Mouse (Mus musculus) ES-Bruce4 (cell line): Measurements from ENCODE around the gene Krtap21-1. TPM values are rescaled to one million over a fixed set of nuclear protein-coding genes. Genes with fewer than 3 reads are reported as not detected.

Experiments
- H3K27ac ChIP-seq: 2 replicates; pipeline ENCODE4 v1.5.1; 2012; ENCODE audit warnings: low read length, inconsistent platforms; ENCODE audit not compliant: insufficient read depth
- H3K27me3 ChIP-seq: 2 replicates; pipeline ENCODE4 v1.6.1; 2012; ENCODE audit warnings: mild to moderate bottlenecking, low read length, inconsistent platforms; ENCODE audit not compliant: control insufficient read depth, poor library complexity, insufficient read depth, severe bottlenecking
- H3K36me3 ChIP-seq: 2 replicates; pipeline ENCODE4 v1.6.1; 2012; ENCODE audit warnings: inconsistent platforms, mild to moderate bottlenecking, low read length, moderate library complexity; ENCODE audit not compliant: control insufficient read depth, poor library complexity, insufficient read depth, severe bottlenecking
- H3K4me1 ChIP-seq: one replicate; pipeline ENCODE4 v1.8.1; 2011; ENCODE audit warnings: low read length; ENCODE audit not compliant: control insufficient read depth, insufficient read depth
- H3K4me3 ChIP-seq: 2 replicates; pipeline ENCODE4 v1.5.1; 2011; ENCODE audit warnings: low read depth, mild to moderate bottlenecking, low read length
- H3K9ac ChIP-seq: 2 replicates; pipeline ENCODE4 v1.6.1; 2012; ENCODE audit warnings: low read depth, mild to moderate bottlenecking, inconsistent platforms; ENCODE audit not compliant: poor library complexity, severe bottlenecking
- H3K9me3 ChIP-seq: replicated peaks from 2 replicates; pipeline ENCODE4 v1.6.1; 2012; ENCODE audit warnings: mild to moderate bottlenecking, low read length, inconsistent platforms; ENCODE audit not compliant: control insufficient read depth, poor library complexity, insufficient read depth, severe bottlenecking
- CTCF ChIP-seq: IDR thresholded peaks from one replicate; pipeline ENCODE4 v1.8.1; 2011; ENCODE audit warnings: low read depth, low read length
- EP300 ChIP-seq: IDR thresholded peaks from 2 replicates; pipeline ENCODE4 v1.6.1; 2011; ENCODE audit warnings: low read depth, low read length; ENCODE audit not compliant: insufficient read depth
- POLR2A ChIP-seq: IDR thresholded peaks from one replicate; pipeline ENCODE4 v1.8.1; 2011; ENCODE audit warnings: low read length; ENCODE audit not compliant: insufficient read depth
- polyA plus RNA-seq: library from polyadenylated mRNA; stranded (reverse); fragments of >200 nt; gene quantifications from 2 replicates; pipeline ENCODE4 v1.2.4, GENCODE M21; 2011; ENCODE audit warnings: low read depth; ENCODE audit not compliant: missing spikeins, insufficient read depth, insufficient read length

The Krtap21-1 gene
- polyA plus RNA-seq, 1 experiment = not detected

DNA sequence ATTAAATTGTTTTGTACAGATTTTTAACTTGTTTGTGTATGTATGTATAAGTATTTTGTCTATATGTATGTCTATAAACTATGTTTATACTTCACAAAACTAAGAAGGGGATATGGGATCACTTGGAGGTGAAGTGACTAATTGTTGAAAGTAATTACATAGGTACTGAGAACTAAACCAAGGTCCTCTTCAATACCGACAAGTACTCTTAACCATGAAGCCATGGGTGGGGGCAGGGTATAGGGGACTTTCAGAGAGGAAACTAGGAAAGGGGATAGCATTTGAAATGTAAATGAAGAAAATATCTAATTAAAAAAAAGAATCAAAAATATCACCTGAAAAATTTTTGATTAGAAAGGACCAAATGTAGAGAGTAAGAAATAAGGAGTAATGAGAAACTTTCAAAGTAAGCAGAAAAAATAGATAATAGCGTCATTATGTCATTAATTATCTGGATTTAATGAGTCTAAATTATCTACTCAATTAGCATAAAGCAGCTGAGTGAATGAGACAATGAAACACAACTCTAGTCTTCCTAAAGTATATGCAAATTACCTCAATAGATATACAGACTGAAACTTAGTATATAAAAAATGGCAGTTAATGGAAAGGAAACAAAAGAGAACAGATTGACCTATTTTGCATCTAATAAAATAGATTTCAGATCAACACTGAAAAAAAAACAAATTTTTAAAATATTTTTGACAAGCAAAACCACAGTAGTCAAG is 30.8 kb downstream of the Krtap21-1 start:
- TF ChIP-seq EP300 (no peak), CTCF (no peak), POLR2A (no peak)
- no peaks in the 10 kb centered on the region for H3K27me3 ChIP-seq
- H3K36me3 ChIP-seq = no peaks in the 10 kb centered on the region
- no peak overlapping the region for H3K27ac ChIP-seq
- H3K9me3 ChIP-seq = no peaks in the 10 kb centered on the region
- H3K4me3 ChIP-seq = no peak overlapping the region
- H3K9ac ChIP-seq = no peak overlapping the region
- H3K4me1 ChIP-seq = no peaks in the 10 kb centered on the region

Other genes starting within 250 kb of the Krtap21-1 start
- not detected in 2 replicates for gene Gm9789, start 245.9 kb downstream of the Krtap21-1 start, polyA plus RNA-seq
- not detected in 2 replicates for gene Gm7735, start 234.4 kb downstream of the Krtap21-1 start, polyA plus RNA-seq
- gene 1110057P08Rik, start 229.1 kb downstream of the Krtap21-1 start, polyA plus RNA-seq = not detected in 2 replicates
- gene Krtap20-2, start 198.0 kb downstream of the Krtap21-1 start, polyA plus RNA-seq = not detected in 2 replicates
- gene Krtap6-2, start 16.2 kb upstream of the Krtap21-1 start, polyA plus RNA-seq = not detected in 2 replicates
- not detected in 2 replicates for gene Krtap8-1, start 84.1 kb upstream of the Krtap21-1 start, polyA plus RNA-seq
- not detected in 2 replicates for gene Krtap7-1, start 104.5 kb upstream of the Krtap21-1 start, polyA plus RNA-seq
- not detected in 2 replicates for gene Krtap11-1, start 167.3 kb upstream of the Krtap21-1 start, polyA plus RNA-seq